Mouse (Mus musculus) mouse embryonic stem cell (cell line): ENCODE measurements around the gene Nkx6-2.

Experiments used
- in situ Hi-C, 2 experiments: fragments of 300-500 bp; cut with MboI; formaldehyde crosslinking; loops; 1 replicate in 1 of 2; 3 replicates in 1 of 2; pipeline ENCODE4 v1.14.3; 2019 to 2020; ENCODE audit warnings: low sequenced_read_pairs in 2 of 2, low pct_unique_long_range_greater_than_20kb in 1 of 2, mixed read lengths in 1 of 2; ENCODE audit not compliant: unreplicated experiment in 1 of 2

Nkx6-2 gene

GRCm38 (mm10) chr7:139576064-139576686 lies 6.4 kb downstream of the Nkx6-2 start:
- in situ Hi-C loops: no loop called here

GRCm38 (mm10) chr7:139572665-139573064 lies 9.9 kb downstream of the Nkx6-2 start:
- in situ Hi-C loops: no loop called here

- in situ Hi-C loops: no loop called here
Observed at GRCm38 (mm10) chr7:139570788-139571187, 11.8 kb downstream of the Nkx6-2 start.

- in situ Hi-C loops: no loop called here
Observed at GRCm38 (mm10) chr7:139566533-139566932, 16.1 kb downstream of the Nkx6-2 start.

- in situ Hi-C loops: no loop called here
Observed at GRCm38 (mm10) chr7:139565998-139566397, 16.6 kb downstream of the Nkx6-2 start.

GRCm38 (mm10) chr7:139564161-139564560 lies 18.4 kb downstream of the Nkx6-2 start:
- in situ Hi-C loops: no loop called here

GRCm38 (mm10) chr7:139563425-139563824 lies 19.2 kb downstream of the Nkx6-2 start:
- in situ Hi-C loops: no loop called here

- in situ Hi-C loops: no loop called here
Observed at GRCm38 (mm10) chr7:139559659-139560058, 22.9 kb downstream of the Nkx6-2 start.

- in situ Hi-C loops: no loop called here
Observed at GRCm38 (mm10) chr7:139556746-139557526, 25.7 kb downstream of the Nkx6-2 start.

- in situ Hi-C loops: no loop called here
Observed at GRCm38 (mm10) chr7:139556331-139556730, 26.3 kb downstream of the Nkx6-2 start.

- in situ Hi-C loops: no loop called here
Observed at GRCm38 (mm10) chr7:139551519-139551918, 31.1 kb downstream of the Nkx6-2 start.

- in situ Hi-C loops: no loop called here
Observed at GRCm38 (mm10) chr7:139550086-139550783, 32.4 kb downstream of the Nkx6-2 start.

- in situ Hi-C loops: no loop called here
Observed at GRCm38 (mm10) chr7:139547325-139547724, 35.3 kb downstream of the Nkx6-2 start.

- in situ Hi-C loops: no loop called here
Observed at GRCm38 (mm10) chr7:139544706-139545625, 37.6 kb downstream of the Nkx6-2 start.

- in situ Hi-C loops: no loop called here
Observed at GRCm38 (mm10) chr7:139541422-139541821, 41.2 kb downstream of the Nkx6-2 start.

- in situ Hi-C loops: no loop called here
Observed at GRCm38 (mm10) chr7:139540601-139541000, 42.0 kb downstream of the Nkx6-2 start.

- in situ Hi-C loops: no loop called here
Observed at GRCm38 (mm10) chr7:139538541-139538940, 44.1 kb downstream of the Nkx6-2 start.

GRCm38 (mm10) chr7:139537831-139538230 lies 44.8 kb downstream of the Nkx6-2 start:
- in situ Hi-C loops: no loop called here
